Mouse (Mus musculus): Measurements from ENCODE around the gene Gm20388.

DNA sequence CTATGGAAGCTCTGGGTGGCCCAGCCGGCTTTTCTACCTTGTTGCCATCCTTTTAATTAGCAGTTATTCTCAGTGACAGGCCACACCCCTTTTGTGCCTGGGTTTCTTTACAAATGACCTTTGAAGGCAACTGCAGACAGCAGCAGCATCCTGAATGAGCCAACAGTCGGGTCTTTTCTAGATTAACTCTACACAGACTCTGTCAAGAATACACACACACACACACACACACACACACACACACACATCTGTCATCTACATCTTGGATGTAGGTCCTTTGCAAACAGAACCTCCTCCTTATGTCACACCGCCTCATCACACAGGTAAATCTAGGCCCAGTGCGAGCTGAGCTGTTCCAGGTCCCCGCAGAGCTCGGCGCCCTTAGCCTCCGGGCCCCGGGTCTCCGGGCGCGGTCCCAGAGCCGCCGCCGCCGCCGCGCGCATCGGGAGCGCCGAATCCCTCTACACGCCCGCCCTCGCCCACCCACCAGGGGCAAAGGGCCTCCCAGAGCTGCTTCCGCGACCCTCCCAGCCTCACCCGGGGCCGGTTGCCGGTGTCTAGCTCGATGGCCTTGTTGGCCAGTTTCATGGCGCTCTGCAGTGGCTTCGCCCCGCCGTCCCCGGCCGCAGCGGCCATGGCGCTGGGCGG, 3342.9 kb downstream of the Gm20388 start:
- no peak for TF ChIP-seq GATA1 (IDR thresholded peaks at IDR 0.05; ENCODE audit: low read length)
- TF ChIP-seq TAL1 (IDR thresholded peaks at IDR 0.05; ENCODE audit: low read length) = no peak

Measured in erythroblast, embryonic 14.5 days (primary cell).